Mouse (Mus musculus) E14TG2a.4 (cell line): ENCODE measurements around the gene Lyg2.

Experiments
- H3K27me3 ChIP-seq: 2 replicates; pipeline ENCODE4 v1.6.1; 2014; ENCODE audit warnings: low read length, control low read depth; ENCODE audit not compliant: insufficient read depth
- H3K36me3 ChIP-seq: 2 replicates; pipeline ENCODE4 v1.6.1; 2014; ENCODE audit warnings: low read length, control low read depth; ENCODE audit not compliant: insufficient read depth
- H3K4me1 ChIP-seq: replicated peaks from 2 replicates; pipeline ENCODE4 v1.6.1; 2014; ENCODE audit warnings: low read depth, low read length, control low read depth
- H3K4me3 ChIP-seq: replicated peaks from 2 replicates; pipeline ENCODE4 v1.5.1; 2014; ENCODE audit warnings: mild to moderate bottlenecking, low read length
- H3K9me3 ChIP-seq: 2 replicates; pipeline ENCODE4 v1.6.1; 2014; ENCODE audit warnings: low read length, control low read depth
- CTCF ChIP-seq: conservative IDR thresholded peaks from 2 replicates; pipeline ENCODE4 v1.5.1; 2014; ENCODE audit warnings: low read length
- NANOG ChIP-seq: IDR thresholded peaks from 2 replicates; pipeline ENCODE4 v1.6.1; 2014; ENCODE audit warnings: borderline replicate concordance, low read length, mixed read lengths
- POU5F1 ChIP-seq: IDR thresholded peaks from 2 replicates; pipeline ENCODE4 v1.6.1; 2014; ENCODE audit warnings: low read length, borderline replicate concordance

The Lyg2 gene

GRCm38 (mm10) chr1:37865401-37866215 lies 50.7 kb downstream of the Lyg2 start:
- TF ChIP-seq POU5F1 (no peak), NANOG (no peak), CTCF (no peak)

GRCm38 (mm10) chr1:37864511-37865400 lies 51.5 kb downstream of the Lyg2 start:
- peaks cover 7% of the 10 kb centered on the region for H3K27me3 ChIP-seq
- H3K4me3 ChIP-seq = peak overlapping the region; percentile 91
- H3K4me1 ChIP-seq = peaks cover 14% of the 10 kb centered on the region
- no peaks in the 10 kb centered on the region for H3K9me3 ChIP-seq
- no peaks in the 10 kb centered on the region for H3K36me3 ChIP-seq
- TF ChIP-seq NANOG (no peak), CTCF (no peak), POU5F1 (no peak)

More at GRCm38 (mm10) chr1:37865401-37866215, 50.7 kb downstream of the Lyg2 start:
- Histone ChIP-seq H3K4me1 (peaks cover 14% of the 10 kb centered on the region), H3K9me3 (no peaks in the 10 kb centered on the region), H3K36me3 (no peaks in the 10 kb centered on the region), H3K4me3 (peak overlapping the region; percentile 91), H3K27me3 (peaks cover 7% of the 10 kb centered on the region)
